Mouse (Mus musculus) G1E (cell line): ENCODE measurements around the gene Rffl. TPM values are rescaled to one million over a fixed set of nuclear protein-coding genes. Genes with fewer than 3 reads are reported as not detected.
"Not testable (repeated sequence)": the region's sequence is repeated elsewhere in the genome, so short reads cannot be mapped to it uniquely, and the experiment has no call there.

Source experiments
- ATAC-seq: 2 replicates; pipeline ENCODE4 v1.8.0; 2016; ENCODE audit warnings: mild to moderate bottlenecking; ENCODE audit not compliant: insufficient number of reproducible peaks, poor library complexity, low FRiP score, severe bottlenecking; ENCODE audit errors: extremely low read depth
- DNase-seq: peaks from one replicate; pipeline ENCODE4 v3.0.0; 2012; ENCODE audit warnings: low spot score
- H3K27me3 ChIP-seq: 2 replicates; pipeline ENCODE4 v1.6.1; 2012; ENCODE audit warnings: mild to moderate bottlenecking, low read length, inconsistent platforms; ENCODE audit not compliant: insufficient read depth
- H3K36me3 ChIP-seq: replicated peaks from 2 replicates; pipeline ENCODE3; 2012; ENCODE audit warnings: mild to moderate bottlenecking, inconsistent platforms
- H3K4me1 ChIP-seq: 2 replicates; pipeline ENCODE4 v1.6.1; 2012; ENCODE audit warnings: low read depth, low read length, inconsistent platforms, mixed read lengths; ENCODE audit not compliant: insufficient read depth
- H3K4me3 ChIP-seq: 2 replicates; pipeline ENCODE4 v1.5.1; 2012; ENCODE audit warnings: low read depth, mild to moderate bottlenecking, inconsistent platforms, low read length, moderate library complexity, mixed read lengths
- H3K9me3 ChIP-seq: replicated peaks from 2 replicates; pipeline ENCODE4 v1.6.1; 2012; ENCODE audit warnings: inconsistent platforms
- CTCF ChIP-seq: IDR thresholded peaks from 2 replicates; pipeline ENCODE4 v1.5.1; 2012; ENCODE audit warnings: low read depth, low read length, inconsistent platforms, mixed read lengths
- GATA1 ChIP-seq: IDR thresholded peaks from 2 replicates; pipeline ENCODE4 v1.6.1; 2012; ENCODE audit warnings: borderline replicate concordance, low read length, inconsistent platforms, mixed read lengths
- GATA2 ChIP-seq: IDR thresholded peaks from 2 replicates; pipeline ENCODE4 v1.6.1; 2012; ENCODE audit warnings: low read depth, low read length, inconsistent platforms, borderline replicate concordance
- POLR2AphosphoS5 ChIP-seq: IDR thresholded peaks from 2 replicates; pipeline ENCODE4 v1.6.1; 2012; ENCODE audit warnings: low read depth, low read length, inconsistent platforms; ENCODE audit not compliant: insufficient replicate concordance
- TAL1 ChIP-seq: conservative IDR thresholded peaks from 2 replicates; pipeline ENCODE4 v1.6.1; 2012; ENCODE audit warnings: low read depth, low read length, inconsistent platforms, mixed read lengths
- polyA plus RNA-seq: library from polyadenylated mRNA; stranded (reverse); fragments of >175 nt; gene quantifications from 2 replicates; pipeline ENCODE4 v1.2.3, GENCODE M21; 2012
- total RNA-seq, 2 experiments: library from RNA; stranded (forward) in 1 of 2; stranded (reverse) in 1 of 2; fragments of 200-1000 nt in 1 of 2; fragments of >200 nt in 1 of 2; fragmentation: Nextera tagmentation in 1 of 2; gene quantifications; 2 replicates each; pipeline ENCODE4 v1.2.3; 2014 to 2017

Gene Rffl
- total and polyA plus RNA-seq, 3 experiments, result 27.9 to 71.1 (median 46.6) TPM

- DNase-seq (peak; percentile 54), ATAC-seq (peak; percentile 69)
- TF ChIP-seq CTCF (no peak), TAL1 (no peak), POLR2AphosphoS5 (no peak), GATA2 (no peak), GATA1 (no peak)
- H3K4me3 ChIP-seq, result peak overlapping the region; percentile 52; the same call in 1 of the 2 replicates
- no peaks in the 10 kb centered on the region for H3K27me3 ChIP-seq
- peaks cover 80% of the 10 kb centered on the region for H3K36me3 ChIP-seq
- peaks cover 86% of the 10 kb centered on the region for H3K4me1 ChIP-seq
- H3K9me3 ChIP-seq, result no peaks in the 10 kb centered on the region
Measured at GRCm38 (mm10) chr11:82833929-82834328, 37.1 kb downstream of the Rffl start.

- peaks cover 73% of the 10 kb centered on the region for H3K4me1 ChIP-seq
- H3K36me3 ChIP-seq, result peaks cover 79% of the 10 kb centered on the region
- not testable (repeated sequence) for H3K9me3 ChIP-seq, H3K4me3 ChIP-seq, ATAC-seq, DNase-seq, H3K27me3 ChIP-seq
Measured at GRCm38 (mm10) chr11:82832402-82832801, 38.6 kb downstream of the Rffl start.

GRCm38 (mm10) chr11:82831008-82831893 lies 39.8 kb downstream of the Rffl start:
- DNase-seq (no peak), ATAC-seq (no peak)
- no peak overlapping the region for H3K4me3 ChIP-seq
- H3K4me1 ChIP-seq, result peaks cover 68% of the 10 kb centered on the region
- H3K27me3 ChIP-seq, result no peaks in the 10 kb centered on the region
- H3K36me3 ChIP-seq, result peaks cover 80% of the 10 kb centered on the region
- no peaks in the 10 kb centered on the region for H3K9me3 ChIP-seq
- TF ChIP-seq POLR2AphosphoS5, result no peak

- Histone ChIP-seq H3K4me1 (peaks cover 64% of the 10 kb centered on the region), H3K9me3 (no peaks in the 10 kb centered on the region), H3K4me3 (no peak overlapping the region), H3K27me3 (no peaks in the 10 kb centered on the region), H3K36me3 (peaks cover 95% of the 10 kb centered on the region)
- ATAC-seq (no peak), DNase-seq (no peak)
- TF ChIP-seq CTCF, result no peak
- TF ChIP-seq TAL1, result no peak
- no peak for TF ChIP-seq GATA1
- TF ChIP-seq GATA2, result no peak
Measured at GRCm38 (mm10) chr11:82826818-82827217, 44.2 kb downstream of the Rffl start.

- no peaks in the 10 kb centered on the region for H3K27me3 ChIP-seq
- no peak for ATAC-seq
- DNase-seq, result no peak
- H3K9me3 ChIP-seq, result no peaks in the 10 kb centered on the region
- peaks cover 88% of the 10 kb centered on the region for H3K36me3 ChIP-seq
- no peak overlapping the region for H3K4me3 ChIP-seq
- TF ChIP-seq POLR2AphosphoS5 (no peak), GATA1 (no peak), TAL1 (no peak), GATA2 (no peak), CTCF (no peak)
- H3K4me1 ChIP-seq, result peaks cover 59% of the 10 kb centered on the region
Measured at GRCm38 (mm10) chr11:82820788-82821456, 50.1 kb downstream of the Rffl start.

- H3K36me3 ChIP-seq, result peaks cover 89% of the 10 kb centered on the region
- H3K27me3 ChIP-seq, result no peaks in the 10 kb centered on the region
- no peak overlapping the region for H3K4me3 ChIP-seq
- peak; percentile 57 for ATAC-seq
- peak; percentile 33 for DNase-seq
- no peaks in the 10 kb centered on the region for H3K9me3 ChIP-seq
- TF ChIP-seq CTCF (peak; percentile 86), TAL1 (no peak)
- peaks cover 47% of the 10 kb centered on the region for H3K4me1 ChIP-seq
Measured at GRCm38 (mm10) chr11:82819350-82819749, 51.7 kb downstream of the Rffl start.
